Mouse (Mus musculus) liver, embryonic 13.5 days (tissue): Measurements from ENCODE around the gene Gm20481. TPM values are rescaled to one million over a fixed set of nuclear protein-coding genes. Genes with fewer than 3 reads are reported as not detected.
A peak's percentile ranks its signal among the peaks of the same experiment; 100 is the strongest.

Experiments used
- ATAC-seq: fragments of 200-750 bp; cut with Nextera tagmentation; 2 replicates; pipeline ENCODE4 v1.8.0; 2017; ENCODE audit warnings: low read depth, mild to moderate bottlenecking, moderate number of reproducible peaks, moderate library complexity
- DNase-seq: peaks from one replicate; pipeline ENCODE4 v3.0.0; 2022
- H3K27ac ChIP-seq: fragments of 300-500 bp; sonication (generic); 2 replicates; pipeline ENCODE4 v1.5.1; 2015; ENCODE audit warnings: moderate library complexity, mild to moderate bottlenecking, inconsistent platforms
- H3K27me3 ChIP-seq: fragments of 300-500 bp; sonication (generic); 2 replicates; pipeline ENCODE4 v1.6.1; 2015; ENCODE audit warnings: mild to moderate bottlenecking, inconsistent platforms
- H3K36me3 ChIP-seq: fragments of 300-500 bp; sonication (generic); 2 replicates; pipeline ENCODE4 v1.6.1; 2015; ENCODE audit warnings: mild to moderate bottlenecking, inconsistent platforms
- H3K4me1 ChIP-seq: fragments of 300-500 bp; sonication (generic); replicated peaks from 2 replicates; pipeline ENCODE4 v1.6.1; 2015; ENCODE audit warnings: inconsistent platforms
- H3K4me2 ChIP-seq: fragments of 300-500 bp; sonication (generic); 2 replicates; pipeline ENCODE4 v1.6.1; 2015; ENCODE audit warnings: inconsistent platforms, mild to moderate bottlenecking, moderate library complexity
- H3K4me3 ChIP-seq: fragments of 300-500 bp; sonication (generic); replicated peaks from 2 replicates; pipeline ENCODE4 v1.5.1; 2015; ENCODE audit warnings: mild to moderate bottlenecking, inconsistent platforms
- H3K9ac ChIP-seq: fragments of 300-500 bp; sonication (generic); 2 replicates; pipeline ENCODE4 v1.6.1; 2015; ENCODE audit warnings: mild to moderate bottlenecking, inconsistent platforms
- H3K9me3 ChIP-seq: fragments of 300-500 bp; sonication (generic); replicated peaks from 2 replicates; pipeline ENCODE4 v1.6.1; 2016; ENCODE audit warnings: inconsistent platforms
- WGBS: fragments of 180-500 bp; shearing (Covaris S2); methylation state at CpG from one replicate; pipeline ENCODE4 v1.1.7; 2015; ENCODE audit not compliant: insufficient replicate concordance; 5-methylcytosine and 5-hydroxymethylcytosine counted together
- polyA plus RNA-seq: library from polyadenylated mRNA; unstranded; fragments of >200 nt; fragmentation: Nextera tagmentation; extraction: Ambion mirVana; gene quantifications from 2 replicates; pipeline ENCODE4 v1.2.1, GENCODE M21; 2015

The Gm20481 gene
- polyA plus RNA-seq, 1 experiment from 2014 or later, result not detected

DNA sequence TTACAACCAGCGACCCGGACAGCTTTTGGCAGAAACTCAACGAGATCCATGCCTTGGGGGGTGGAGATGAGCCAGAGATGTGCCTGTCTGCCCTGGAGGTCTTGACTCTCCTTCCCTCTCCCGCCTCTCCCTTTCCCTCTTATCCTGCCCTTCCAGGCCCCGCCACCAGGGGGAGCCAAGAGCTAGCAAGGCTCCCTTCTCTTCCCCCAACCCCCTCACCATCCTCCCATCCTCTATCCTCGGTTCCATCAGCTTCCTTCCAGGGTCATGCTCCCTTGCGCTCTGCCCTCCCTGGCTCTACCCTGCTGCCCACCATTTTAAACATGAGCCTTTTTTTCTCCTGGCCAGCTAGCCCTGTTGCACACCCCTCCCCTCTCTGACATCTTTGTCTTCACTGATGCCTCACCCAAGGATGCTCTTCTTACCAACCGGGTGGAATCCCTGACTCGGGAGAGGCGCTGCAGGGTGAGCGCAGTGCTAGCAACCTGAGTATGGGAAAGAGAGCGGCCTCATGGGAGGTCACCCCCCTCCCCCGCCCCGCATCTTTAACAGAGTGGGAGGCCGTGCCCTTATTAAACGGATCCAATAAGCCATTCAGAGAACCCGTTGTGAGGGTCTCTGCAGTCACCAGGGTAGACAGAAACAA is 51.6 kb downstream of the Gm20481 start:
- Histone ChIP-seq H3K4me1 (peaks cover 65% of the 10 kb centered on the region), H3K27me3 (no peaks in the 10 kb centered on the region), H3K9me3 (no peaks in the 10 kb centered on the region), H3K27ac (peak overlapping the region; percentile 80), H3K9ac (peak overlapping the region; percentile 47; the same call in 1 of the 2 replicates), H3K36me3 (peaks cover 12% of the 10 kb centered on the region), H3K4me2 (peak overlapping the region; percentile 56), H3K4me3 (peak overlapping the region; percentile 29; the same call in 1 of the 2 replicates)
- peak; percentile 19 for ATAC-seq
- WGBS, result 3% methylated on average over 17 of the region's 17 CpGs
- DNase-seq, result peak; percentile 78

Other genes with a start within 250 kb of the Gm20481 start
- gene C4b, start 226.0 kb upstream of the Gm20481 start, polyA plus RNA-seq, result 1.2 and 1.4 TPM in 2 replicates
- not detected in 2 replicates for gene Cyp21a1, start 165.4 kb upstream of the Gm20481 start, polyA plus RNA-seq
- gene Stk19, start 133.0 kb upstream of the Gm20481 start, polyA plus RNA-seq, result 19.9 and 20.2 TPM in 2 replicates
- 28.6 and 30.9 TPM in 2 replicates for gene Dxo, start 132.9 kb upstream of the Gm20481 start, polyA plus RNA-seq
- gene Skiv2l, start 119.7 kb upstream of the Gm20481 start, polyA plus RNA-seq, result 24.0 and 26.1 TPM in 2 replicates
- gene Nelfe, start 119.5 kb upstream of the Gm20481 start, polyA plus RNA-seq, result 60.1 and 65.1 TPM in 2 replicates
- 118 and 133 TPM in 2 replicates for gene Cfb, start 107.4 kb upstream of the Gm20481 start, polyA plus RNA-seq
- gene Zbtb12, start 90.4 kb upstream of the Gm20481 start, polyA plus RNA-seq, result 0.54 and 0.80 TPM in 2 replicates
- 0.17 TPM in 1 of 2 replicates, not detected in the other for gene Gm20547, start 87.9 kb upstream of the Gm20481 start, polyA plus RNA-seq
- 11.1 and 11.7 TPM in 2 replicates for gene C2, start 71.6 kb upstream of the Gm20481 start, polyA plus RNA-seq
- 16.8 and 17.7 TPM in 2 replicates for gene Ehmt2, start 71.4 kb upstream of the Gm20481 start, polyA plus RNA-seq
- 1.5 TPM in 2 replicates for gene Slc44a4, start 55.4 kb upstream of the Gm20481 start, polyA plus RNA-seq
- 14.2 and 15.2 TPM in 2 replicates for gene Neu1, start 38.7 kb upstream of the Gm20481 start, polyA plus RNA-seq
- 0.07 and 0.15 TPM in 2 replicates for gene Hspa1b, start 10.7 kb upstream of the Gm20481 start, polyA plus RNA-seq
- 2.1 and 2.3 TPM in 2 replicates for gene Hspa1a, start 2.2 kb downstream of the Gm20481 start, polyA plus RNA-seq
- 0.10 and 0.34 TPM in 2 replicates for gene Hspa1l, start 2.8 kb downstream of the Gm20481 start, polyA plus RNA-seq
- 163 and 178 TPM in 2 replicates for gene Lsm2, start 11.9 kb downstream of the Gm20481 start, polyA plus RNA-seq
- 110 and 112 TPM in 2 replicates for gene Vars, start 31.1 kb downstream of the Gm20481 start, polyA plus RNA-seq
- gene Vwa7, start 46.7 kb downstream of the Gm20481 start, polyA plus RNA-seq, result 0.08 TPM in 2 replicates
- gene Sapcd1, start 58.1 kb downstream of the Gm20481 start, polyA plus RNA-seq, result 2.5 and 2.8 TPM in 2 replicates
- 3.2 and 3.4 TPM in 2 replicates for gene Msh5, start 76.8 kb downstream of the Gm20481 start, polyA plus RNA-seq
- gene Clic1, start 80.1 kb downstream of the Gm20481 start, polyA plus RNA-seq, result 141 and 147 TPM in 2 replicates
- gene Ddah2, start 89.1 kb downstream of the Gm20481 start, polyA plus RNA-seq, result 28.9 and 30.6 TPM in 2 replicates
- 0.25 and 0.31 TPM in 2 replicates for gene Ly6g6c, start 95.5 kb downstream of the Gm20481 start, polyA plus RNA-seq
- gene Mpig6b, start 96.3 kb downstream of the Gm20481 start, polyA plus RNA-seq, result 4.1 and 5.2 TPM in 2 replicates
- 0.13 and 0.23 TPM in 2 replicates for gene Ly6g6e, start 107.0 kb downstream of the Gm20481 start, polyA plus RNA-seq
- gene Ly6g6d, start 108.2 kb downstream of the Gm20481 start, polyA plus RNA-seq, result 0.35 and 0.47 TPM in 2 replicates
- gene Ly6g6f, start 115.7 kb downstream of the Gm20481 start, polyA plus RNA-seq, result 7.2 and 7.3 TPM in 2 replicates
- gene Abhd16a, start 119.4 kb downstream of the Gm20481 start, polyA plus RNA-seq, result 51.0 and 54.9 TPM in 2 replicates
- gene Ly6g5c, start 138.4 kb downstream of the Gm20481 start, polyA plus RNA-seq, result not detected in 2 replicates
- gene Ly6g5b, start 145.5 kb downstream of the Gm20481 start, polyA plus RNA-seq, result 0.21 and 0.28 TPM in 2 replicates
- gene Gpank1, start 151.5 kb downstream of the Gm20481 start, polyA plus RNA-seq, result 14.1 and 14.8 TPM in 2 replicates
- gene Csnk2b, start 152.1 kb downstream of the Gm20481 start, polyA plus RNA-seq, result 176 and 182 TPM in 2 replicates
- gene D17H6S53E, start 156.5 kb downstream of the Gm20481 start, polyA plus RNA-seq, result 3.1 and 3.6 TPM in 2 replicates
- gene Apom, start 162.1 kb downstream of the Gm20481 start, polyA plus RNA-seq, result 553 and 573 TPM in 2 replicates
- 22.4 and 27.4 TPM in 2 replicates for gene Bag6, start 165.3 kb downstream of the Gm20481 start, polyA plus RNA-seq
- gene Prrc2a, start 195.0 kb downstream of the Gm20481 start, polyA plus RNA-seq, result 45.1 and 51.5 TPM in 2 replicates
- gene Aif1, start 206.2 kb downstream of the Gm20481 start, polyA plus RNA-seq, result 17.4 and 18.5 TPM in 2 replicates
- 21.6 and 29.0 TPM in 2 replicates for gene Lst1, start 218.5 kb downstream of the Gm20481 start, polyA plus RNA-seq
- 0.53 and 0.80 TPM in 2 replicates for gene Ltb, start 224.5 kb downstream of the Gm20481 start, polyA plus RNA-seq
- 0.25 and 0.35 TPM in 2 replicates for gene Tnf, start 232.1 kb downstream of the Gm20481 start, polyA plus RNA-seq
- 0.07 and 0.10 TPM in 2 replicates for gene Lta, start 235.4 kb downstream of the Gm20481 start, polyA plus RNA-seq